Mouse (Mus musculus) kidney, adult 2 months (tissue): ENCODE results near the gene Dnaaf1. TPM values are rescaled to one million over a fixed set of nuclear protein-coding genes. Genes with fewer than 3 reads are reported as not detected.

Experiments
- DNase-seq: peaks from one replicate; pipeline ENCODE4 v3.0.0; 2021
- H3K27ac ChIP-seq: fragments of 200-500 bp; 2 replicates; pipeline ENCODE4 v1.5.1; 2012; ENCODE audit warnings: low read depth, low read length, control low read depth, inconsistent platforms; ENCODE audit not compliant: insufficient read depth
- H3K27me3 ChIP-seq: fragments of 200-500 bp; replicated peaks from 2 replicates; pipeline ENCODE4 v1.6.1; 2012; ENCODE audit warnings: mild to moderate bottlenecking, moderate library complexity, low read length, inconsistent platforms; ENCODE audit not compliant: control insufficient read depth, insufficient read depth
- H3K36me3 ChIP-seq: fragments of 200-500 bp; 2 replicates; pipeline ENCODE4 v1.6.1; 2012; ENCODE audit warnings: mild to moderate bottlenecking, moderate library complexity, low read length, inconsistent platforms; ENCODE audit not compliant: control insufficient read depth, insufficient read depth
- H3K4me1 ChIP-seq: fragments of 200-500 bp; 2 replicates; pipeline ENCODE4 v1.6.1; 2011; ENCODE audit warnings: low read length; ENCODE audit not compliant: control insufficient read depth, insufficient read depth
- H3K4me3 ChIP-seq: fragments of 200-500 bp; 2 replicates; pipeline ENCODE4 v1.5.1; 2011; ENCODE audit warnings: mild to moderate bottlenecking, low read depth, low read length, control low read depth; ENCODE audit not compliant: insufficient read depth
- CTCF ChIP-seq: fragments of 200-500 bp; conservative IDR thresholded peaks from 2 replicates; pipeline ENCODE4 v1.5.1; 2011; ENCODE audit warnings: low read depth, mild to moderate bottlenecking, control low read depth, low read length, moderate library complexity, mixed read lengths; ENCODE audit not compliant: insufficient read depth, insufficient read length
- POLR2A ChIP-seq: fragments of 200-500 bp; IDR thresholded peaks from one replicate; pipeline ENCODE4 v1.6.1; 2011; ENCODE audit warnings: low read depth, low read length, control low read depth
- WGBS: fragments of 180-500 bp; shearing (Covaris S2); methylation state at CpG from one replicate; pipeline ENCODE4 v1.1.7; 2018; 5-methylcytosine and 5-hydroxymethylcytosine counted together
- polyA plus RNA-seq: library from polyadenylated mRNA; depleted of rRNA; stranded (reverse); fragments of >200 nt; gene quantifications from 2 replicates; pipeline ENCODE4 v1.2.3, GENCODE M21; 2012

Dnaaf1 gene
- polyA plus RNA-seq, 1 experiment = 0.42 TPM

DNA sequence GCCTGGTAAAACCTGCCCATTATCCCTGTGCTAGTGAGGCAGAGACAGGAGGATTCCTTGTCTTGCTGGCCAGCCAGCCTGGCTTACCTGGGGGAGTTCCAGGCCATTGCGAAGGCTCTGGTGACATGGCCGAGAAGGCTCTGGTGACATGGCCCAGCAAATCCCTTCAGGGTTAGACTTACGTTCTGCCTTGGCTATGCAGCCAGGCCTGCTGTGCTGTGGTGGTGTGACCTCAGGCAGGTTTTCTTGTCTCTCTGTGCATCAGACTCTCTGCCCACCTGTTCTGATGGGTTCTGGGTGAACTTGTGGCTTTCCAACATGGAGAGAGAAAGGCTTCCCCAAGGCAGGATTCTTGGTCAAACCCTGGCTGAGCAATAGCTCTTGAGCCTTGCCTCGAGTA lies 62.3 kb downstream of the Dnaaf1 start:
- H3K4me3 ChIP-seq = no peak overlapping the region
- no peaks in the 10 kb centered on the region; the same call in 1 of the 2 replicates for H3K4me1 ChIP-seq
- WGBS = 91% methylated on average over 4 of the region's 4 CpGs
- H3K27ac ChIP-seq = no peak overlapping the region
- TF ChIP-seq CTCF = no peak
- TF ChIP-seq POLR2A = no peak
- no peak for DNase-seq
- no peaks in the 10 kb centered on the region for H3K36me3 ChIP-seq
- no peaks in the 10 kb centered on the region for H3K27me3 ChIP-seq

DNA sequence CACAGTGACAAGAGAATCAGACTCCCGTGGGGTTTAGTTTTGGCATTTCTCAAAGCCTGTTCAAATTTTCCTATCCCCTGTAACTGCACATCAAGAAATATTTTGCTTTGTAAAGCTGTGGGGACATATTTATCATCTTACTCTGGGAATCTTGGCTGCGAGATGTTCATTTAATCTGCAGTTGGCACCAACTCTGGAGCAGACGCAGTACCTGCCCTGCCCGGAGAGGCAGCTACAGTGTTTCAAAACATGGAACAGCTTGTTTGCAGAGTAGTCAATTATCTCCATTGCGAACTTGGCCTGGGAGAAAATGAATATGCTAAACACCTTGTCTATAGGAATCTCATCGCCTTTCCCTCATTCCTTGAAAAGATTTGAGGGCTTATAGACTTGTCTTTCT lies 63.2 kb downstream of the Dnaaf1 start:
- Histone ChIP-seq H3K27me3 (no peaks in the 10 kb centered on the region), H3K4me3 (no peak overlapping the region), H3K27ac (no peak overlapping the region), H3K36me3 (no peaks in the 10 kb centered on the region), H3K4me1 (no peaks in the 10 kb centered on the region; the same call in 1 of the 2 replicates)
- no peak for DNase-seq
- no peak for TF ChIP-seq CTCF
- no peak for TF ChIP-seq POLR2A
- WGBS = 89% methylated on average over 6 of the region's 6 CpGs

DNA sequence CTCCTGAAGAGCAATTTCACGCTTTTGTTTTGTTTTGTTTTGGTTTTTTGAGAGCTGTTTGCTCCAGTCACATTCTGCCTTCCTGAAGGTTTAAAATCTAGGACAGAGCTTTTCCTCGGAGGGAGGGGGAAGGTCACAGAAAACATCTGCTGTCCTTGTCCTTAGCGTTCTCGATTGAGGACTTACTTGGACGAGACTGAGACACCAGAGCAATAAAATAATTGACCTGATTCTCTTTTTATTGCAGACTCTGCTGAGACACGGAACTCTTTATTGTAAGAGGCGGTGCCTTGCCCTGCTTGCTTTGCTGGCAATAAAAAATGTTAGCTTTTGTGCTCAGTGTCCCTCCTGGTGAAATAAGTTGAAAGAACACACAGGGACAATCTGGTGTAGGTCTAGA lies 64.8 kb downstream of the Dnaaf1 start:
- H3K36me3 ChIP-seq = no peaks in the 10 kb centered on the region
- no peak overlapping the region; the same call in 1 of the 2 replicates for H3K27ac ChIP-seq
- H3K4me3 ChIP-seq = no peak overlapping the region
- H3K4me1 ChIP-seq = no peaks in the 10 kb centered on the region; the same call in 1 of the 2 replicates
- DNase-seq = peak; percentile 43
- H3K27me3 ChIP-seq = no peaks in the 10 kb centered on the region
- WGBS = 34% methylated on average over 7 of the region's 7 CpGs
- TF ChIP-seq CTCF (no peak), POLR2A (no peak)

DNA sequence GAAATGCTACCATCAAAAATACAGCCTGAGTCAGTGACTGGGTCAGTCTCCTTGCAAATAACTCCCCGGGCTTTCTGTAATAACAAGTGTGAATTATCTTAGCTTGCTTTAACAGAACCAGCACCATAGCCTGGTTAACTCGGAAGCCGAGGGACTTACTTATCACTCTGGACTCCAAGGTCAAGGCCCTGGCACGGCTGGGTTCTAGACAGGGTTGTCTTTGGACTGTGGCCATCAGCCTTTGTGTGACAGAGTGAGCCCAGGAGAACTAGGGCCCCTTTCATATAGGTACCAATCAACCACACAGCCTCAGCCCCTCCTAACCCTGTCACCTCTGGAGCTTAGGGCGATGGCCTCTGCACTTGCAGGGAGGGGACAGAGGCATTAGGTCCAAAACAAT lies 66.0 kb downstream of the Dnaaf1 start:
- no peak overlapping the region for H3K27ac ChIP-seq
- no peaks in the 10 kb centered on the region for H3K4me1 ChIP-seq
- no peaks in the 10 kb centered on the region for H3K27me3 ChIP-seq
- WGBS = 66% methylated on average over 5 of the region's 5 CpGs
- H3K36me3 ChIP-seq = no peaks in the 10 kb centered on the region
- DNase-seq = no peak
- no peak for TF ChIP-seq POLR2A
- no peak for TF ChIP-seq CTCF
- no peak overlapping the region for H3K4me3 ChIP-seq

DNA sequence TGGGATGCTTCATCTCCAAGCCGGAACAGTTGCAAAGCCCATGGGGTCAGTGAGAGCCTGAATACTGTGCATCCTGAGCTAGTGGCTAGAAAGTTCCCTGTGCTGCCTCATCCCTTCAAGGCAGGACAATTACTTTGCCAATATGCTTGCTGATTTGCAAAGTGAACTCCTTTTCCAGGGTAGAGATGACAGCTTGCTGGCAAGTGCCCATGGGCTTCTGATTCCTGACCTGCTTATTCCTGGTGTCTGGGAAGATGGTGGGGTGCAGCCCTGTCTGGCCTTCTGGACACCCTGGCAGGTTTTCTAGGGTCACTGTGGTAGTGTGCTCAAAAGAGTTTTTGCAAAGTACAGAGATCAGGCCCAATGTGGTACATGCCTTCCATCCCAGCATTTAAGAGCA lies 67.9 kb downstream of the Dnaaf1 start:
- WGBS = 92% methylated on average over 1 of the region's 1 CpGs

DNA sequence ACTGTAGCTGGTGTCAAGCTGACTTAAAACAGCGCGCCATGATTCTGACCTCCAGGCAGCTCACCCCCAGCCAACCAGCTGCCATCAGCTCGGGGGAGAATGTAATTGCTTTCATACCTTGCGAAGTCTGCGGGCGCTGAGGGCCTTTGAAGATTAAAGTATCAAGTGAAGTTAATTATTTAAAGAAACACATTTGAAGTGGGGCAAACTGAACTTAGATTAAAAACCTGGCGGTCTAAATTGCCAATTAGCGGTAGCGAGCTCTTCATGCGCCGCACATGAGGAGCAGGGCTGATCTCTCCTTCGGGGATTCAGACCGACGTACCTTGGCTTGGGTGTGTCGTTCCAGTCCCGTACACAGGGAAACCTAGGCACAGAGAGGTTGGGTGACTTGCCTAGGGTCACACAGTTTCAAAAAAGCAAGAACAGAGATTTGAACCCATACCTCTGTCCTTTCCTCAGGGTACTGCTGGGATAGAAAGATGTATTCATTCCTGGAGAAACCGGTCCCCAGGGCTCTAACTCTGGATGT lies 69.5 kb downstream of the Dnaaf1 start:
- DNase-seq = no peak
- Histone ChIP-seq H3K27me3 (no peaks in the 10 kb centered on the region), H3K36me3 (no peaks in the 10 kb centered on the region), H3K27ac (no peak overlapping the region), H3K4me3 (no peak overlapping the region), H3K4me1 (no peaks in the 10 kb centered on the region)
- TF ChIP-seq CTCF = no peak
- no peak for TF ChIP-seq POLR2A
- 53% methylated on average over 17 of the region's 17 CpGs for WGBS

More for the DNA sequence above, 67.9 kb downstream of the Dnaaf1 start:
- Histone ChIP-seq H3K27me3 (no peaks in the 10 kb centered on the region), H3K4me1 (no peaks in the 10 kb centered on the region), H3K36me3 (no peaks in the 10 kb centered on the region), H3K4me3 (no peak overlapping the region), H3K27ac (no peak overlapping the region)
- no peak for DNase-seq
- no peak for TF ChIP-seq CTCF
- TF ChIP-seq POLR2A = no peak

DNA sequence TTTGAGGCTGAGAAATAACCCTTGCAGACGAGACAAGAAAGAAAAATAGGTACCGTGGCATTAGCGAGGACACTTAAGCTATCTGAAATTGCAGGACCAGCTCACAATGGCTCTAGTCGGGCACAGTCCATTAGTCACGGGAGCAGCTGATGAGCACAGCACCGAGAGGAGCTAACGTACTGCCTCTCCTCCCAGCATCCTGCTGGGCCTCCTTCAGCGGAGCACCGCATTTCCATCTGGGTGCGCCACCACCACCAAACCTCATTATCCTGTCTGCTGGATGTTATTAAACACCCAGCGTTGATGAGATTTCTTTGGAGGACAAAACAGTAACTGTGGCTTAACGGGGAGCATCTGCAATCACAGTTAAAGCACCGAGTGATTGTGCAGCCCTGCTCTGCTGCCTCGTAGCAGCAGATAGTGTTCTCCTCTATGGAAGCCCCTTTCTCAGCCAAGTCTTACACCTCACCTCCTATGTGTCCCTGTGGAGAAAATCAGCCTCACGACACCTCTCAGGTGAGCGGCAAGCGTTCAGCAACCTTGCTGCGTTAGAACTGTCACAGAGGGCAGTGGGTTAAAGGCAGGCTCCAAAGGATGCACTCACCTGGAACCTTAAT lies 70.1 kb downstream of the Dnaaf1 start:
- Histone ChIP-seq H3K27me3 (no peaks in the 10 kb centered on the region), H3K4me3 (no peak overlapping the region), H3K27ac (no peak overlapping the region), H3K4me1 (no peaks in the 10 kb centered on the region), H3K36me3 (no peaks in the 10 kb centered on the region)
- DNase-seq = no peak
- 56% methylated on average over 18 of the region's 18 CpGs for WGBS
- TF ChIP-seq POLR2A = no peak
- no peak for TF ChIP-seq CTCF
